13 mouse cellular contexts compared by ENCODE assay signal in the genomic region with DNA sequence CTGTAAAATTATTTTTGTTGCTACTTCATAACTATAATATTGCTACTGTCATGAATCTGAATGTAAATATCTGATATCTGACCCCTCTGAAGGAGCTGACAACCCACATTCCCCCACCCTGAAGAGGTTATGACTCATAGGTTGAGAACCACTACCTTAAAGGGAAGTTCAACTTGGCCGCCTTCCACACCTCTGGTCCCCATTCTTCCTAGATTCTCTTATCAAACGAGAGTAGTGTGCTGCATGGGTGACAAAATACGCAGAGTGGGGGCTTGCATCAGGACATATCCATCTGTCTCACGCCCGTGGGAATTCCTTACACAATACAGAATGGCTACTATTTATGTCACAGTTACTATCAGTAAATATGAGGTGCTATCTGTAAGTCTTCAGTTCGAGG.
DNase-seq lines count a peak whose midpoint lies in the region; ATAC-seq and TF ChIP-seq lines count a peak whose summit lies in the region.
"Had no signal": no experiment of that assay in that cellular context is flagged by ENCODE, and none has a peak within 500 bp of the region (broad histone marks: within the 10 kb centered on the region; RNA-seq: fewer than 3 reads in every experiment).

No protein-coding gene starts in this region.

- H3K4me1 ChIP-seq in MEL (ENCODE audit: control insufficient read depth in 1 of 2, insufficient read depth in 2 of 2, low read length in 2 of 2): peaks cover 2 to 12% of the 10 kb centered on the region in 2 experiments; a peak in 3 of 4 replicates
- peaks cover 24 to 41% of the 10 kb centered on the region in 2 experiments for H3K4me1 ChIP-seq in heart, embryonic 14.5 days (ENCODE audit: control insufficient read depth in 2 of 2, insufficient read depth in 2 of 2, low read length in 2 of 2)
- H3K4me1 ChIP-seq in lung, embryonic 15.5 days: peaks cover 28% of the 10 kb centered on the region

- H3K27ac ChIP-seq in MEL (ENCODE audit: control insufficient read depth, low read depth, low read length): 0 out of 2 replicates have a peak overlapping the region, but pooled peaks have one; percentile 21
- H3K27ac ChIP-seq in heart, embryonic 14.5 days (replicated peaks in 1 of 2; ENCODE audit: control insufficient read depth in 1 of 2, insufficient read depth in 1 of 2, low read depth in 2 of 2, low read length in 2 of 2): peak overlapping the region; percentile 50 to 72
- 0 out of 2 replicates have a peak overlapping the region, but pooled peaks have one; percentile 51 for H3K27ac ChIP-seq in lung, embryonic 15.5 days
- H3K27ac ChIP-seq: left cerebral cortex, adult 2 months had no signal

- H3K9ac ChIP-seq in MEL (ENCODE audit: control insufficient read depth, low read depth, low read length, poor library complexity, severe bottlenecking): no peak overlapping the region
- H3K9ac ChIP-seq in heart, embryonic 14.5 days (ENCODE audit: low read length): no peak overlapping the region
- H3K9ac ChIP-seq in lung, embryonic 15.5 days: no peak overlapping the region
- H3K9ac ChIP-seq: liver, embryonic 15.5 days had no signal

- no peaks in the 10 kb centered on the region for H3K79me2 ChIP-seq in MEL (ENCODE audit: control insufficient read depth, insufficient read depth, low read length, poor library complexity)

- H3K4me2 ChIP-seq in heart, embryonic 14.5 days (ENCODE audit: low read length): peak overlapping the region; percentile 33
- no peak overlapping the region for H3K4me2 ChIP-seq in lung, embryonic 15.5 days

- H3K36me3 ChIP-seq in MEL (ENCODE audit: control insufficient read depth in 1 of 2, insufficient read depth in 2 of 2, low read length in 2 of 2): peaks cover 0 to 17% of the 10 kb centered on the region in 2 experiments; a peak in 2 of 4 replicates
- no peaks in the 10 kb centered on the region for H3K36me3 ChIP-seq in heart, embryonic 14.5 days (ENCODE audit: control insufficient read depth, insufficient read depth, low read length)
- no peaks in the 10 kb centered on the region for H3K36me3 ChIP-seq in lung, embryonic 15.5 days
- H3K36me3 ChIP-seq: G1E; liver, embryonic 15.5 days had no signal

- H3K27me3 ChIP-seq in MEL (ENCODE audit: control insufficient read depth in 1 of 2, insufficient read depth in 2 of 2, low read length in 2 of 2): no peaks in the 10 kb centered on the region
- H3K27me3 ChIP-seq in heart, embryonic 14.5 days (ENCODE audit: control insufficient read depth, insufficient read depth, low read length): no peaks in the 10 kb centered on the region
- no peaks in the 10 kb centered on the region for H3K27me3 ChIP-seq in lung, embryonic 15.5 days
- H3K27me3 ChIP-seq: liver, embryonic 15.5 days had no signal

- TF ChIP-seq CTCF in MEL (IDR thresholded peaks at IDR 0.05 in 2 of 3, conservative IDR thresholded peaks at IDR 0.05 in 1 of 3; ENCODE audit: control insufficient read depth in 1 of 3, insufficient read depth in 1 of 3, low read depth in 2 of 3, low read length in 3 of 3, poor library complexity in 1 of 3, severe bottlenecking in 1 of 3): no peak

- 5% methylated on average over 6 of the region's 6 CpGs for WGBS in heart, embryonic 14.5 days
- WGBS in lung, embryonic 15.5 days: 35% methylated on average over 6 of the region's 6 CpGs

- no peak for ATAC-seq in heart, embryonic 14.5 days (ENCODE audit: insufficient number of reproducible peaks, insufficient read depth, low FRiP score, low read depth)
- no peak for ATAC-seq in lung, embryonic 15.5 days (ENCODE audit: borderline replicate concordance, extremely low read depth, low FRiP score, low TSS enrichment)
- ATAC-seq: inflammation-experienced regulatory T-cells, adult 6 months had no signal

- peak; percentile 37 for DNase-seq in 3T3-L1 (ENCODE audit: low read depth, low spot score)
- peak; percentile 87 for DNase-seq in MEL (ENCODE audit: low read depth, low spot score)
- DNase-seq in frontal cortex, postnatal 14 days (ENCODE audit: low spot score in 2 of 2): no peak
- no peak for DNase-seq in urinary bladder, postnatal 4 days (ENCODE audit: low spot score in 2 of 2)
- no peak for DNase-seq in yolk sac, embryonic 10.5 days (ENCODE audit: low spot score)
- DNase-seq: cerebellum, postnatal 10 days; thymus, adult 18-20 months had no signal

- no peak overlapping the region for H3K4me3 ChIP-seq in MEL (ENCODE audit: control insufficient read depth in 1 of 2, insufficient read depth in 1 of 2, low read depth in 2 of 2, low read length in 2 of 2)
- H3K4me3 ChIP-seq in heart, embryonic 14.5 days (ENCODE audit: control insufficient read depth in 1 of 2, insufficient read depth in 1 of 2, low read depth in 1 of 2, low read length in 2 of 2): no peak overlapping the region
- no peak overlapping the region for H3K4me3 ChIP-seq in lung, embryonic 15.5 days
- H3K4me3 ChIP-seq: left cerebral cortex, adult 2 months; liver, embryonic 15.5 days had no signal

- no peaks in the 10 kb centered on the region for H3K9me3 ChIP-seq in MEL (replicated peaks; ENCODE audit: insufficient read depth, low read length)
- H3K9me3 ChIP-seq in heart, embryonic 14.5 days (ENCODE audit: control insufficient read depth, low read length): no peaks in the 10 kb centered on the region
- H3K9me3 ChIP-seq in lung, embryonic 15.5 days: no peaks in the 10 kb centered on the region
- H3K9me3 ChIP-seq: G1E; liver, embryonic 15.5 days had no signal

- TF ChIP-seq RAD21 in MEL (IDR thresholded peaks at IDR 0.05; ENCODE audit: low read depth, low read length): no peak

- peak; percentile 72 to 87 for TF ChIP-seq EP300 in MEL (IDR thresholded peaks at IDR 0.05; ENCODE audit: low read depth in 1 of 2, low read length in 2 of 2)

- TF ChIP-seq POLR2A in MEL (IDR thresholded peaks at IDR 0.05; ENCODE audit: control insufficient read depth in 1 of 2, insufficient read depth in 1 of 2, low read depth in 1 of 2, low read length in 2 of 2, poor library complexity in 1 of 2): no peak

TF ChIP-seq in MEL, 35 proteins besides CTCF, POLR2A, EP300 and RAD21:
- TF ChIP-seq HCFC1 (IDR thresholded peaks at IDR 0.05; ENCODE audit: low read depth, low read length): no peak
- TF ChIP-seq MYB (IDR thresholded peaks at IDR 0.05; ENCODE audit: low read depth, low read length): no peak
- no peak for TF ChIP-seq TAL1 (IDR thresholded peaks at IDR 0.05; ENCODE audit: low read length)
- TF ChIP-seq GABPA (IDR thresholded peaks at IDR 0.05; ENCODE audit: low read depth, low read length): no peak
- peak; percentile 51; the same call in 1 of the 2 replicates for TF ChIP-seq GATA1 (IDR thresholded peaks at IDR 0.05; ENCODE audit: low read depth, low read length)
- no peak for TF ChIP-seq USF1 (IDR thresholded peaks at IDR 0.05; ENCODE audit: low read depth, low read length)
- TF ChIP-seq CHD1 (IDR thresholded peaks at IDR 0.05; ENCODE audit: low read depth, low read length): no peak
- TF ChIP-seq NELFE (IDR thresholded peaks at IDR 0.05; ENCODE audit: low read depth, low read length): no peak
- TF ChIP-seq TCF12 (IDR thresholded peaks at IDR 0.05; ENCODE audit: low read depth, low read length): peak; percentile 51
- 0 out of 2 replicates have a peak, but pooled peaks have one; percentile 59 for TF ChIP-seq MXI1 (IDR thresholded peaks at IDR 0.05; ENCODE audit: low read depth, low read length)
- TF ChIP-seq MYC (IDR thresholded peaks at IDR 0.05; ENCODE audit: low read depth, low read length): peak; percentile 57; the same call in 1 of the 2 replicates
- TF ChIP-seq BHLHE40 (IDR thresholded peaks at IDR 0.05; ENCODE audit: borderline replicate concordance, low read depth, low read length): peak; percentile 56; the same call in 1 of the 2 replicates
- no peak for TF ChIP-seq USF2 (IDR thresholded peaks at IDR 0.05; ENCODE audit: borderline replicate concordance in 1 of 2, insufficient read depth in 1 of 2, low read depth in 1 of 2, low read length in 2 of 2)
- TF ChIP-seq ZNF384 (IDR thresholded peaks at IDR 0.05; ENCODE audit: low read depth, low read length): no peak
- TF ChIP-seq E2F4 (IDR thresholded peaks at IDR 0.05; ENCODE audit: borderline replicate concordance, low read depth, low read length): no peak
- TF ChIP-seq MAFK (IDR thresholded peaks at IDR 0.05; ENCODE audit: borderline replicate concordance, low read depth, low read length): no peak
- TF ChIP-seq CHD2 (IDR thresholded peaks at IDR 0.05; ENCODE audit: low read length): no peak
- peak; percentile 84 for TF ChIP-seq ETS1 (IDR thresholded peaks at IDR 0.05; ENCODE audit: low read depth, low read length)
- TF ChIP-seq TBP (IDR thresholded peaks at IDR 0.05; ENCODE audit: low read depth, low read length): no peak
- no peak for TF ChIP-seq UBTF (IDR thresholded peaks at IDR 0.05; ENCODE audit: borderline replicate concordance, insufficient read depth, low read depth, low read length)
- no peak for TF ChIP-seq MEF2A (IDR thresholded peaks at IDR 0.05; ENCODE audit: extremely low read depth, insufficient replicate concordance, low read depth, low read length, poor library complexity, severe bottlenecking)
- peak; percentile 88 for TF ChIP-seq JUND (IDR thresholded peaks at IDR 0.05; ENCODE audit: low read depth, low read length)
- no peak for TF ChIP-seq ELF1 (IDR thresholded peaks at IDR 0.05; ENCODE audit: low read depth, low read length)
- no peak for TF ChIP-seq POLR2AphosphoS5 (IDR thresholded peaks at IDR 0.05; ENCODE audit: borderline replicate concordance, low read depth, low read length)
- TF ChIP-seq SIN3A (IDR thresholded peaks at IDR 0.05; ENCODE audit: low read length): no peak
- no peak for TF ChIP-seq ZC3H11A (IDR thresholded peaks at IDR 0.05; ENCODE audit: low read depth, low read length)
- no peak for TF ChIP-seq SMC3 (IDR thresholded peaks at IDR 0.05; ENCODE audit: low read depth, low read length)
- TF ChIP-seq ZMIZ1 (IDR thresholded peaks at IDR 0.05; ENCODE audit: low read depth, low read length): no peak
- TF ChIP-seq NRF1 (IDR thresholded peaks at IDR 0.05; ENCODE audit: insufficient read depth, low read depth, low read length, poor library complexity, severe bottlenecking): no peak
- TF ChIP-seq POLR2AphosphoS2 (IDR thresholded peaks at IDR 0.05; ENCODE audit: low read length): no peak
- TF ChIP-seq RCOR1 (IDR thresholded peaks at IDR 0.05; ENCODE audit: low read depth, low read length): peak; percentile 87
- TF ChIP-seq KAT2A (conservative IDR thresholded peaks at IDR 0.05; ENCODE audit: low read depth, low read length): no peak
- peak; percentile 40; the same call in 1 of the 2 replicates for TF ChIP-seq MAX (IDR thresholded peaks at IDR 0.05; ENCODE audit: low read length)
- no peak for TF ChIP-seq ZKSCAN1 (IDR thresholded peaks at IDR 0.05; ENCODE audit: low read depth, low read length)
- 0 out of 2 replicates have a peak, but pooled peaks have one; percentile 20 for TF ChIP-seq MAZ (IDR thresholded peaks at IDR 0.05; ENCODE audit: low read depth, low read length)

Comparison
In these comparisons a context has a peak if more than half of its experiments do, and no peak if none do; other contexts are left out.
1. DNase-seq: peak in 3T3-L1 (single experiment) and MEL (single experiment); none in frontal cortex, postnatal 14 days (0 of 2), urinary bladder, postnatal 4 days (0 of 2) and yolk sac, embryonic 10.5 days (single experiment).
2. Peak in every context shown above with its lines, with median percentiles within 50 percentile points of each other: H3K27ac ChIP-seq.